Mouse (Mus musculus) hindlimb bud, embryonic 11.5 days (tissue): ENCODE results near the gene Akt3.

Experiments used
- DNase-seq: peaks from one replicate; pipeline ENCODE4 v3.0.0-alpha.2; 2012; ENCODE audit warnings: low read depth, low spot score; ENCODE audit errors: extremely low spot score

The Akt3 gene

GRCm38 (mm10) chr1:177190358-177190757 lies 67.6 kb downstream of the Akt3 start:
- DNase-seq, result no peak

- DNase-seq, result peak; percentile 16
Measured at GRCm38 (mm10) chr1:177188708-177189107, 69.3 kb downstream of the Akt3 start.

GRCm38 (mm10) chr1:177186751-177187150 lies 71.3 kb downstream of the Akt3 start:
- DNase-seq, result no peak

- DNase-seq, result no peak
Measured at GRCm38 (mm10) chr1:177179635-177180034, 78.4 kb downstream of the Akt3 start.

GRCm38 (mm10) chr1:177175436-177175835 lies 82.6 kb downstream of the Akt3 start:
- DNase-seq, result no peak

- no peak for DNase-seq
Measured at GRCm38 (mm10) chr1:177171300-177171699, 86.7 kb downstream of the Akt3 start.

- no peak for DNase-seq
Measured at GRCm38 (mm10) chr1:177165789-177166188, 92.2 kb downstream of the Akt3 start.

GRCm38 (mm10) chr1:177165336-177165735 lies 92.7 kb downstream of the Akt3 start:
- DNase-seq, result no peak

- no peak for DNase-seq
Measured at GRCm38 (mm10) chr1:177150344-177151021, 107.5 kb downstream of the Akt3 start.

GRCm38 (mm10) chr1:177148746-177149145 lies 109.3 kb downstream of the Akt3 start:
- no peak for DNase-seq

- no peak for DNase-seq
Measured at GRCm38 (mm10) chr1:177141468-177141867, 116.5 kb downstream of the Akt3 start.

- DNase-seq, result no peak
Measured at GRCm38 (mm10) chr1:177139652-177140051, 118.4 kb downstream of the Akt3 start.

GRCm38 (mm10) chr1:177131458-177131857 lies 126.5 kb downstream of the Akt3 start:
- DNase-seq, result no peak

GRCm38 (mm10) chr1:177126674-177127073 lies 131.3 kb downstream of the Akt3 start:
- no peak for DNase-seq

- DNase-seq, result no peak
Measured at GRCm38 (mm10) chr1:177110665-177111271, 147.2 kb downstream of the Akt3 start.

GRCm38 (mm10) chr1:177090465-177090864 lies 167.5 kb downstream of the Akt3 start:
- no peak for DNase-seq

GRCm38 (mm10) chr1:177089515-177089914 lies 168.5 kb downstream of the Akt3 start:
- no peak for DNase-seq

GRCm38 (mm10) chr1:177089048-177089447 lies 169.0 kb downstream of the Akt3 start:
- DNase-seq, result no peak

- no peak for DNase-seq
Measured at GRCm38 (mm10) chr1:177081957-177082645, 175.9 kb downstream of the Akt3 start.

- DNase-seq, result no peak
Measured at GRCm38 (mm10) chr1:177069161-177069560, 188.8 kb downstream of the Akt3 start.

GRCm38 (mm10) chr1:177067123-177067646 lies 190.8 kb downstream of the Akt3 start:
- no peak for DNase-seq

GRCm38 (mm10) chr1:177065732-177066131 lies 192.3 kb downstream of the Akt3 start:
- no peak for DNase-seq
